22 mouse cellular contexts compared by ENCODE assay signal in genomic region chr3:141222339-141222738, GRCm38 (mm10).
DNase-seq lines count a peak whose midpoint lies in the region; ATAC-seq lines count a peak whose summit lies in the region.
"Had no signal": no experiment of that assay in that cellular context is flagged by ENCODE, and none has a peak within 500 bp of the region (broad histone marks: within the 10 kb centered on the region; RNA-seq: fewer than 3 reads in every experiment).

No protein-coding gene starts in this region.

- ATAC-seq in frontal cortex, adult (ENCODE audit: low TSS enrichment) = peak; percentile 70
- ATAC-seq: activated CD4-positive, CD25-positive, alpha-beta regulatory T cell, adult 4 months; CD4-positive, CD25-positive, alpha-beta regulatory T cell, adult 4 months; forebrain, embryonic 13.5 days; forebrain, embryonic 15.5 days; forebrain, postnatal 0 days; Patski had no signal

- no peak for DNase-seq in frontal cortex, postnatal 14 days (ENCODE audit: low spot score in 2 of 2)
- DNase-seq in layer of hippocampus, adult 9-11 months = peak; percentile 29
- no peak for DNase-seq in layer of hippocampus, adult 9-10 months (ENCODE audit: low spot score)
- no peak for DNase-seq in ovary, postnatal 14 days (ENCODE audit: low spot score)
- DNase-seq: adrenal gland, adult 8-10 months; adrenal gland, postnatal 14 days; adrenal gland, postnatal 36 days; B cell, adult 2 months; cerebellum, adult 11 months; cerebellum, adult 18-20 months; cerebellum, adult 8-10 months; cerebellum, adult 9-11 months; cerebellum, postnatal 14 days; cerebellum, postnatal 36 days; embryo, embryonic 11 days; forebrain, postnatal 0 days had no signal
